9 mouse cellular contexts compared by ENCODE assay signal in genomic region chr13:37513905-37514607, GRCm38 (mm10).
A peak's percentile ranks its signal among the peaks of the same experiment; 100 is the strongest.
DNase-seq lines count a peak whose midpoint lies in the region; ATAC-seq lines count a peak whose summit lies in the region.
"Had no signal": no experiment of that assay in that cellular context is flagged by ENCODE, and none has a peak within 500 bp of the region (broad histone marks: within the 10 kb centered on the region; RNA-seq: fewer than 3 reads in every experiment).

No protein-coding gene starts in this region.

- peak overlapping the region; percentile 43 for H3K9ac ChIP-seq in forebrain, embryonic 14.5 days (ENCODE audit: low read length)
- no peak overlapping the region for H3K9ac ChIP-seq in liver, embryonic 16.5 days (ENCODE audit: low read depth, low read length)

- ATAC-seq in forebrain, embryonic 14.5 days = peak; percentile 78
- peak; percentile 43; the same call in 1 of the 2 replicates for ATAC-seq in liver, embryonic 16.5 days (ENCODE audit: low read depth)

- H3K4me1 ChIP-seq in forebrain, embryonic 14.5 days (ENCODE audit: control insufficient read depth, insufficient read depth, low read length) = peaks cover 14% of the 10 kb centered on the region
- H3K4me1 ChIP-seq in liver, embryonic 16.5 days (ENCODE audit: control insufficient read depth, low read depth, low read length) = peaks cover 12% of the 10 kb centered on the region

- 4% methylated on average over 23 of the region's 23 CpGs for WGBS in forebrain, embryonic 14.5 days
- WGBS in liver, embryonic 16.5 days (ENCODE audit: insufficient replicate concordance) = 27% methylated on average over 23 of the region's 23 CpGs

- no peaks in the 10 kb centered on the region for H3K27me3 ChIP-seq in forebrain, embryonic 14.5 days (replicated peaks; ENCODE audit: control insufficient read depth, insufficient read depth, low read length)
- no peaks in the 10 kb centered on the region for H3K27me3 ChIP-seq in liver, embryonic 16.5 days (ENCODE audit: control insufficient read depth, insufficient read depth, low read depth, low read length)

- peak overlapping the region; percentile 68 for H3K27ac ChIP-seq in forebrain, embryonic 14.5 days (ENCODE audit: low read depth, low read length)
- peak overlapping the region; percentile 32 for H3K27ac ChIP-seq in liver, embryonic 16.5 days (ENCODE audit: low read length)

- DNase-seq in adrenal gland, adult (ENCODE audit: inconsistent age in 2 of 2, low spot score in 1 of 2) = peak; percentile 65 to 90
- DNase-seq in adrenal gland, adult 8-10 months = no peak
- peak; percentile 89 for DNase-seq in forebrain, embryonic 14.5 days (ENCODE audit: low spot score)
- DNase-seq in heart, postnatal 25 days (ENCODE audit: low spot score) = peak; percentile 59
- peak; percentile 37 to 46 for DNase-seq in layer of hippocampus, adult 18-20 months (ENCODE audit: low spot score in 2 of 2)
- DNase-seq in retina, adult 2 months (ENCODE audit: low read depth, low spot score) = peak; percentile 22
- no peak for DNase-seq in urinary bladder, postnatal 14 days (ENCODE audit: low spot score)

- H3K36me3 ChIP-seq in forebrain, embryonic 14.5 days (ENCODE audit: control insufficient read depth, insufficient read depth, low read length) = no peaks in the 10 kb centered on the region
- no peaks in the 10 kb centered on the region for H3K36me3 ChIP-seq in liver, embryonic 16.5 days (ENCODE audit: control insufficient read depth, insufficient read depth)

- no peaks in the 10 kb centered on the region for H3K9me3 ChIP-seq in forebrain, embryonic 14.5 days (replicated peaks; ENCODE audit: control insufficient read depth, low read length)
- H3K9me3 ChIP-seq in liver, embryonic 16.5 days (replicated peaks; ENCODE audit: control insufficient read depth, low read length) = no peaks in the 10 kb centered on the region

- no peak overlapping the region for H3K4me3 ChIP-seq in forebrain, embryonic 14.5 days (ENCODE audit: low read depth, low read length)
- no peak overlapping the region for H3K4me3 ChIP-seq in liver, embryonic 16.5 days (ENCODE audit: low read depth, low read length)
- H3K4me3 ChIP-seq: erythroblast, embryonic 14.5 days had no signal

- H3K4me2 ChIP-seq in forebrain, embryonic 14.5 days (ENCODE audit: low read length) = peak overlapping the region; percentile 38
- H3K4me2 ChIP-seq in liver, embryonic 16.5 days (ENCODE audit: low read depth, low read length) = no peak overlapping the region

- intact Hi-C loops in heart, postnatal 25 days (cut with DNase I) = loop anchor here (2.0 kb wide), 1 partner anchor 31 kb away; no protein-coding TSS in a partner anchor

Comparison
In these comparisons a context has a peak if more than half of its experiments do, and no peak if none do; other contexts are left out.
1. DNase-seq: peak in adrenal gland, adult (2 of 2), forebrain, embryonic 14.5 days (single experiment), heart, postnatal 25 days (single experiment), layer of hippocampus, adult 18-20 months (2 of 2) and retina, adult 2 months (single experiment); none in adrenal gland, adult 8-10 months (single experiment) and urinary bladder, postnatal 14 days (single experiment).